Mouse (Mus musculus) cerebellum, adult 11 months (tissue): ENCODE measurements at regions not wholly inside any gene's neighbourhood (a gene's known extent, or its start where the extent isn't known, plus 50 kb on each side); places are given as distances from the start of the nearest gene placed in this dataset.
A peak's percentile ranks its signal among the peaks of the same experiment; 100 is the strongest.

Experiments
- DNase-seq: peaks from one replicate; pipeline ENCODE4 v3.0.0; 2022

DNA sequence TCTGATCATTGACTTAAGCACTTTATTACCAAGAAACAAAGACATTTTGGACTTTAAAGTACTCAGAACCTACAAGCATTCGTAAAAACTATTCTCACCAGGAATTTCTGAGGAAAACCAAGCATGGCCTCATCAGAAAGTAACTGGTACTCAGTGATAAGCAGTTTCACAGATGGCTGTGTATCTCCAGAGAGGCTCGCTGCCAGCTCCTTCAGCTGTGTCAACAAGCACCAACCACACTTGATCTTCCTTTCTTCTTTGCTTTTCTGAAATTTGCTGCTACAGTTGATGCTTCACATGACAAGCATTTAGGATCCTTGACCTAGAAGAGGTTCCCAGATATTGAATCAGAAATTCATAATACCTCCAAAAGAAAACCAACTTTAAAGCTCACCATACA lies 314.1 kb upstream of the Sptlc3 start:
- DNase-seq: peak; percentile 16

DNA sequence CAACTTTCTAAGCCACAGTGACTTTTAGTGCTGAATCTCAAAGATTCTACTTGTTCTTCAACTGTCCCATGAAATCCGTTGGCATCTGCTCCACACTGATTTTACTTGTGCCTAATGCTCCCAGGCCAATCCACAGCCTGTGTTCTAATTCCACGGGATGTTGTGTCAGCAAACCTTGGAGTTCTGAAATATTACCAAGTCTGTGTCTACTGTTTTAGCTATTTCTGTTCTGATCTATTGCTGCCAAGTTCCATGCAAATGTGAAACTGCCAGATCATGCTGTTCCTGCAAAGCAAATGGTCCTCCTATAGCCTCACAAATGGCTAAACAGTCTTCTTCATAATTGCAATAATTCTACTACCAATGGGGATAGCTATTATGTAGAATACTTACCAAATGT lies 295.4 kb upstream of the Sptlc3 start:
- peak; percentile 34 for DNase-seq

DNA sequence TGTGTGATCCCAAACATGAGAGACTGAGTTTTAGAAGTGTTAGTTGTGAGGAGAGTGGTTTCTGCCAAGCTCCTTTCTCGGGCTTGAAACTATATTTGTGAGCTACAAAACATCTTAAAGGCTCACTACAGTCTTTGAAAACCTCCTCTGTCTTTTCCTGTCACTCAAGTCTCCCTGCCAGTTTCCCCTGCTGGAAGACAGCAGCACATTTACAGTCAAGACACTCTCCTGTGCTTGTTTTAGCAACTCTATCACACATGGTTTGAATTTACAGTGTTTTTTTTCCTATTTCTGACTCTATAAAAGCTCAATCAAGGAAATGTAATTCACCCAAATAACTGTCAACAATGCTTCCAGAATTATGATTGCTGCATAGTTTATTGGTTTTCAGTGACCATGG lies 286.1 kb upstream of the Sptlc3 start:
- no peak for DNase-seq

DNA sequence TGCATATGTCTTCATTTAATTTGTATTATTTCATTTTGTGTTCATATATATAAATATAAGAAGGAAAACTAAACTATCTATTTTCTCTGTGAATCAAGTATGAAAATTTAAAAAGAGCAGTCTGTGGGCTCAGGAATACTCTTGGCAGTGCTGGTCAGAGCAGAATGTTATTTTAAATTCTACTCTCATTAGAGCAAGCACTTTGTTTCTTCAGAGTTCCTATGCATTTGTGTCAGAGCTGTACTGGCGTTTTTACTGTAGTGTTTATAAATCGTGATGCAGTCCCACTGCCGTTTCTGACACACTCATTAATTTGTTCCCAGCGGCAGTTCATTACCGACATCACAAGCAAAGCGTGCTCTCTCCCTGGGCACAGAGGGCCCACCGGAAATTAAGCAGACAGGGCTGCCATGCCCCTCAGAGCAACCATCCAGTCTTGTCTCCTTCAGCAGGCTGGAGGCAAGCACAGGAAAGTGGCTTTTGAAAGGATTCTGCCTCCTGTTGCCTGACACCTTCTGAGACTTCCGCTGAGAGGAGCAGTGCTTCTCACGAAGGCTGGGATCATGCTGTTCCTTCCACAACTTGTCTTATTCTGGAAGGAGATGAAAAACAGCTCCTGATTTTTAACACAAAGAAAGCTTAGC lies 272.8 kb upstream of the Sptlc3 start:
- no peak for DNase-seq

DNA sequence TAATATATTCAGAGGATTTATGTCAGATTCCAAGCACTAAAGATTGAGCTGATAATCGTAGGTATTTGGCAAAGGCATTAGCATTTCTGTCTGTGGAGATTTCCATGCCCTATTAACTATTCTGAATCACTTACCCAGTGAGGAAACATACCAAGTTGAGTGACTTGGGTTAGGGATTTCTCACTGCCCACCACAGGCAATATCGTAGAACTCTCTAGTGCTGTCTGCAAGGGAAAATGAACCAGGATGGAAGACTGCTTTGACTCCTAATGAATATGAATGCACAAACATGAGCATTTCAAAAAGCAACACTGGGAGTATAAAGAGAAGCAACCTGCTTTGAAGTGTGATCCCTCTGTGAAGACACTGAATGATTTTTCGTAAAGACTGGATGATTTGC lies 263.3 kb upstream of the Sptlc3 start:
- DNase-seq: no peak

DNA sequence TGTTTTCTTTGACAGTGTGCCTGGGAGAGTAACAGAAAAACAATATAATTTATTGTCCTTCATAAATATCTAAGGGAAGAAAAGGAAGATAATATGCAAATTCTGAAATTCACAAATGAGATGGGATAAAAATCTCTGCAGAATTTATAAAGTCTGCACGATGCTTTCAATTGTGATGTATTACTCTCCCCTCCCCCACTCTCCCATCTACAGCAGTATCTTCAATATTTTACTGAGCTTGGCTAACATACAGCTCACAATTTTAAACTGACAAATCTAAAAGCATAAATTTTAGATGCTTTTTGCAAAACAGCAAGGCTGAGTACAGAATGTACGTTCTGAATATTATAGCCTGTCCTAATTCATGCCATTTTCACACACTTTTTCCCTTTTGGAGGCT lies 243.6 kb upstream of the Sptlc3 start:
- DNase-seq: no peak

DNA sequence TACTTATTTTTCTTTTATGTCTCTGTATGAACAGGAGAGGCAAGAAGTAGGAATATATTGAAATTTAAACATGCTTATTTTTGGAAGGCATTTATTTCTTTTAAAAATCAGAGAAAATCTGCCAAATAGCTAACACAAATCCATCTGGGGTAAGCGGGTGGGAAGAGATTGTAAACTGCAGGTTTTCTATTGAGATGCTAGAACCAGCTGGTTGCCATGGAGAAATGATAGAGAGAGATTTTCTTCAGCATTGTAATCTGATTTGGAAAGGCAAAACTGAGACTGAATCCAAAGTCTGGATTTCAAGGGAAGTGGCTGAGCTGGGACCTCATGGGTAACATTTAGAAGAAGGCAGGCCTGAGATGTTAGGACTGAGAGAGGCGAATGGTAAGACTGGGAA lies 226.6 kb upstream of the Sptlc3 start:
- no peak for DNase-seq

DNA sequence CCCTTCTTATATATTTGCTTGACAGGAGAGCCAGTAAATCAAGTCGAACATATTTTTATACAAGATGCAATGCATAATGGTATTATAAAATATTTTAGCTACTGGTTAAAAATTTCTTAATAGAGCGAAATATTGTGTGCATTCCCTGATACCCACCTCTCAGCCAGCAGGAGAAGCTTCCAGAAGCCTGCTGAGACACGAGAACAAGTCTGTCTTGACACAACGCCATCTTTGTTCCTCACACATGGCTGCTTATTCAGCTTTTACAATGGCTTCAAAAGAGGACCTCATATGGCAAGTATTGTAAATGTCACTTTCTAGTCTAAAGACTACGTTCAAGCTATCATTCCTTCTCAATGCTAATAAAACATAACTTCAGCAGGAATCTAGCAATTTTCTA lies 217.1 kb upstream of the Sptlc3 start:
- peak; percentile 78 for DNase-seq

DNA sequence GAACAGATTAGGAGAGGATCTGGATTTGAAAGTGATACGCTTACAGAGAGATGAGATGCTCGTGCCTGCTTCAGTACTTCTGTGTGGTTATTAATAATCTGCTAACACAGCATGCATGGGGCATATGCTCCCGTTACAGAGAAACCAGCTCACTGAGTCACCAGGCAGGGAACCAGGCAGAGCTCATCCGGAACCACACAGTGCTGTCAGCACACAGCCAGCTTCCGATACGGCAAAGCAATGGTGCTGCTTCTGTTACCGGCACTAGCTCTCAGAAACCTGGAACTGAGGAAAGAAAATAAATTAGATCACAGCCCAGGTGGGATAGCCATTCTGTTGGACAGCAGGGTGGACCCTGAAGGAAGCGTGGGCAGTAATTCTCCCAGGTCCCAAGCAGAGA lies 216.1 kb upstream of the Sptlc3 start:
- DNase-seq: peak; percentile 89

DNA sequence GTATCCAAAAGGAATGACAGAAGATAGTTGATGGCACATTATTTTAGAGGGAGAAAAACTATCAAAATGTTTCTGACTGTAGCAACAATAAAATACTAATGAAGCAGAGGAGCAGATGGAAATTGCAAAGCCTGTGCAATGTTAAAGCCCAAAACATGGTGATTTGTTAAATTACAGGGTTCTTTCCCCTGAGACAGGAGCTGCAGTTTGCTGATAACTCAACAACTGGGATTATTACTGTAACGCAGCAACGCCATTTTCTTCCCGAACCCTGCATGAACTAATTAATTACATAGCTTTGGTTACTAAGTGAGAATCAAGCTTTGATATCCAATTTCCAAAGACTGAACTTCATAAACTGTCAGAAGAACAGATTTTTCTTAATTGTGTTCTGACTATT lies 212.7 kb upstream of the Sptlc3 start:
- no peak for DNase-seq

DNA sequence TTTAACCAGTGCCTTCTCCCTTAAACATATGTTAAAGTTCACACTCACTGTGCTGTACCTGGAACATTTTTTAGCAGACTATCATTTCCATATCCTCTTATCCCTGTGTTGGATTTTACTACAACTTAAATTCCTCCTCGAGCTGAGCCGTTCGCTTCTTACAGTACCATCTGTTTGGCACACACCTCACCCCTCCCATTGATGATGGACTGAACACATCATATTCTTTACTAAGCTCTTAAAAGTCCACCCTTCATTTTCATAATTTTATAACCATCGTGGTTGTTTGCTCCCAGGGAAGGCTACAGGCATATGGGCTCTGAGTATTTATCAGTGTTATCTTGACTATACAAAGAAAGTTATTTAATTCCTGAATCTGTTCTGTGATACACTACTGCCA lies 209.4 kb upstream of the Sptlc3 start:
- no peak for DNase-seq

DNA sequence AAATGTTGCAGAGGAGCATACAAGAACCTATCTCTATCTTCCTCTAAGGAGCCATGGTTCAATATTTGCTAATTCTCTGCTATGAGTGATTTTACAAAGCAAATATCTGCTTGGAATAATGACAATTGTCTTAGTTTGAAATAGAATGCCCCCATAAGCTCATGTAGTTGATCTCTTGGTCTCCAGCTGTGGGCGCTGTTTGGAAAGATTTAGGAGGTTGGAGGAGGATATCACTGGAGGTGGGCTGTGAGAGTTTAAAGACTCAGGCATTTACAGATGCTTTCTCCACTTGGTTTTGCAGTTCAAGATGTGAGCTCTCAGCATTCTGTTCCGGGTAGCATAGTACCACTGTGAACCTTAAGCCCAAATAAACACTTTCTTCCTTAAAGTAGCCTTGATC lies 207.3 kb upstream of the Sptlc3 start:
- DNase-seq: no peak

DNA sequence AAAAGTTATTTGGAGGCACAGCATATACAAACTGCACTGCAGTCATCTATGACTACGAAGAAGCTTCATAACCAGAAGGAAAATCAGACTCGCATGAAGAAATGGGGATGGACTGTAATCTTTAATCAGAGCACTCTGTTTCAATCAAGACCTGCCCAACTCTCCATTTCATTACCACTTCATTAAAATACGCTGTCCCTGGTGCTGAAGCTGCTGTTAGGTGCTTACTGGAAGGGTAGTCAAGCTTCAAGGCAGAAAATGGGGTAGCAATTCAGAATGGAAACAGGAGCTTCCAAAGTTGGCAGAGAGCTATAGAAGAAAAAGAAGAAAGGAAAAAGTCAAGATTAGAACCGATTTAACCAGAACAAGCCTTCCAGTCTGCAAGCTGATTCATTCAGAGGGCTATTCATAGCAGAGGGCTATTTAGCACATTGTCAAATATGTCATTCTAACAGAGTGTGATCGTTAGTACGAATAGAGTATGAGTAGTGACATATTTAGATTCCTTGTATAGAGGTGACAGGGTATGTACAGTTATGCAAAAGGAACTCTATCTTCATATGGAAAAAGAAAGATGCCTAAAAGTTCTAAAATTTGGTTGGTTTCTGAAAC lies 195.1 kb upstream of the Sptlc3 start:
- DNase-seq: no peak

DNA sequence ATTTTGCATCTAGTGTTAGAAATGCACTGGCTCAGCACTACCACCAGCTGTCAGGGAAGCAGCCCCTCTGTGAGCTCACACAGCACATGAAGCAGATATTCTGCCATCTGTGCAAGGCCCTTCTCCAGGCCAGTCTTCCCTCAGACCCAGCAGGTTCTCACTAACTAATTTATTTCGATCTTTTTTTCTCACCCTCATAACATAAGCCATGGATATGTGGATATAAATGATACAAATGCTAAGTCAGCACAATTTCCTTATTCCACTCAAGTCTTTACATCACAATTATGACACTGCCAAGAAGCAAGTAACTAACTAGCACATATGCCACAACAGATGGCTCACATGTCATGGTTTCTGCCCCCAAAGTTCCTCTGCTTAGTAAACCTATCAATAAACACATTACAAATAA lies 182.3 kb upstream of the Sptlc3 start:
- peak; percentile 85 for DNase-seq

DNA sequence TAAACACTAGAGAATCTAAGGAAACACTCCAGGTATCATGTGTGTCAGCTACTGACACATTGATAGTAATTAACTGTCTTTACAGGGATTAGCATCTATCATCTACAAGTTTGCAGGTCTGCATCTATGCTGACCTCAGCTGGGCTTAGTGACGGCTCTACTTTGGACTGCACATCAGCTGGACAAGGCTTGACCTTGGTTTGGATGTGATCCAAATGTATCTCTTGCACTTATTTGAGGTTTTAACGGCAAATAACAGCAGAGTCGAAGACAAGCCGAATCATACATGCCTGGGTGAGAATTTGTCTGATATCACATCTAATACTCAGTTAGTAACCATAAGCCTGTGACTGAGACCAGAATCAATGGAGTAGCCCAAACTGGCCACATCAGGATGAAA lies 181.7 kb upstream of the Sptlc3 start:
- no peak for DNase-seq

DNA sequence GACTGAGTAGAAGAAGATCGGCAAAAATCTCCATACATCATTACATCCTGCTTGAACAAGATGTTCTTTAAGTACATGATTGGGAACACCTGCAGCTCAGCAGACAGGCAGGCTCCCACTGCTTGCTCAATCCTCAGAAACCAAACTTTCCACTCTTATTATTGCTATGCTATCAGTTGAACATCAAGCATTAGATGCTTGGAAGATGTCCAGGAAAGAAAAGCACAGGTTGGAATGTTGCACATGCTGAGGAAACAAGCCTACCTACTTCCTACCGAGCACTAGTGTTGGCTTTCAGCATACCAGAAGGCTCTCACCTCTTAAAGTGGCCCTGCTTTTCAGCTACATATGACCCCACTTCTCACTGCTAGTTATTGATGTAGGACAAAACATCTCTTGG lies 171.2 kb upstream of the Sptlc3 start:
- no peak for DNase-seq

DNA sequence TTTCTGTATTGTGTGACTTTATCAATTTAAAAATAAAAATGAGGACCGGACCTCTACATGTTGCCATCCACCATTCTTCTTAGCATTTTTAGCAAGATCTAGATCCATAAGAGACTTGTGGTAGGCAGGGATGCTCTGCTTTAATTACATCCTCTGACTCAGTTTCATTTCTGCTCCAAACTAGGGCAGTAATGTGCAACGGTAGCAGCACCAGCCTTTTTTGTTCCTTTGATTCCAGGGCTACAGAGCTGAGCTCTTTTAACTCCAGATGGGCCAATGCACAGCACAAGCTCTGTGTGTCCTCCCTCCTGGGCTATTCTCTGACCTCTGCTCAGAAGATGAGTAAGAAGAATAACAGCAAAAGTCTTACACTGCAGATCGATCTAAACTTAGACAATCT lies 168.2 kb upstream of the Sptlc3 start:
- DNase-seq: no peak

DNA sequence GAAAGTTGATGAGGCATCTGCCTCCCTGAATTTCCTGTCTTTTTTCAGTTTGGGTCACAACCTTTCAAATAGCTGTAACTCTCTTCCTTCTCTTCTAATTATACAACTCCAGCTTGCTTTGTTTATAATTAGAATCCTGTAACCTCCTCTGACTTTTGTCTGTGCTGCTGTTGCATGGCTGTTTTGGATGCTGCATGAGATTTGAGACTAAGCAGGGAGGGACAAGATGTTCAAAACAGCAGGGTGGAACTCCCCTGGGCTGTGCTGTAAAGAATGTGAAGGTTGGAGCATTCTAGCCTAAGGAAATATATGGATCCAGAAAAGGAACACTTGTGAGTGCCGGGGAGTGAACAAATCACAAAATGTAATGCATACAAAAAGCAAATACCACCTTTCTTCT lies 159.0 kb upstream of the Sptlc3 start:
- DNase-seq: no peak

DNA sequence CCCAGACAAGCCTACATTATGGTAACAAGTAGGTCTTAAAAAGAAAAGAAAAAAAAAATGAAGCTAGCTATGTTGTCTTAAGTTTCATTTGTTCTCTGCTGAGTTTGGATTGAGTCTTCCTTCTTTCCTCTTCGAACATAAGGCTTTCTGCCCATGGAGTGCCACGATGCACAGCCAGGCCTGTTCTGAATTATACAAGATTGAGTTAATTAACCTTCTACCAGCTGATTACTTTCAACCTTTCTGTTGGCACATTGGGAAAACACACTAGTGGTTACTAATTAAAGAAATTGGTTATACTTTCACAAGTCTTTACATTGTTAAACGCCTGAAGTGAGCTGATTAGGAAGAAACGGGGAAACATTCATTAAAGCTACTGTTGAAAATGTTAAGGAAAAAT lies 155.5 kb upstream of the Sptlc3 start:
- DNase-seq: no peak

DNA sequence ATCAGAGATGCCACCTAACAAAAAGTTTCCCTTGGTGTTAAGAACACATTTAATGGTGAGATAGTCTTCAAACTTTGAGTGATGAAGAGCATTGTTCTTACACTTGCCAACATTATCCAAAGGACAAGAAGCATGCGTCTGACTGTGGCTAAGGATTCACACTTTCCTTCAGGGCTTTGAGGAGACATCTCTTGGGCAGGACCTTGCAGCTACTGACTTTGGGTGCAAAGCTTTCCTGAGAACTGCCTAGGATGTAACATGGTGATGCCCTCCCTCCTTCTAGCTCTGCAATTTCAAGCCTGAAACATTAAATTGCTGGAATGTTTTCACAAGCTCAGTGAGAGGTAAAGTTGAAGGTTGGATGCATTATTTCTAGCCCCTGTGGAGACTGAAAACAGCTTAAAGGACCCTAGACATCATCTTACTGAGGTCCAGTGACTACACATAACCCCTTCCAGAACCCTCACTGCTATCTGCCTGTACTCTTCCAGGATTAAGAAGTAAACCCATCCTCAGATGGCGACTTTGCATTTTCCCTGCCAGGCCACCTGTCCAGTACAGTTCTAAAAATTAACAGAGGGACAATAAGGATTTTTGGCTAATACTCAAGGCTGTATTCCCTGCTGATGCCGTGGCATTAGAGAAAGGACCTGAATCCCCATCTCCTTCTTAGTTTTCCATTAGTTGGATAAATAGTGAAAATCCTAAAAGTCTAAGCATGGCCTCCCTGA lies 137.3 kb upstream of the Sptlc3 start:
- DNase-seq: peak; percentile 75

DNA sequence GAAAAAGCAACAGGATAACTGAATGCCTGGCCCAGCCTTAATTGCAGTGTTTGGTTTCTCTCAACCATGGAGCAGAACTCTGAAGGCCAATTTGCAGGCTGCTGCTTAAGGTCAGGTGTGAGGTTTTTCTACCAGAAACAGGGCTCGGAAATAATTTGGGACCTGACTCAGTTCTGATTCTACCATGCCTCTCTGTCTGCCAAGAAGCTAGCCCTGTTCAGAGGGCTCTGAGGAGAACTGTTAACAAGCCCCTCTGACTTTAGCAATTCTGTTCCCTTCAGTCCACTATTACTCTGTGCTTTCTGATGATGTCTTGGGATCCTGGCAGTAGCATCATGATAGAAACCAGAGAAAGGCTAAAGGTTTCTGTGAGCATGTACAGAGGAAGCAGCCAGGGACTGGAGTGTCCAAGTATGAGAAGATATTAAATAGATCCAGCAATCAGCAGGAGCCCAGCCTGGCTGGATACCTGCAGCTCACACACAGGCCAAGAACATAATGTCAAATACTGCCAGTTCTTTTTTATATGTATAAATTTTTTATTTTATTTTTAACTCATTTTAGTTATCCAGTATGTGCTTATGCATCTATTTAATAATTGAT lies 131.4 kb upstream of the Sptlc3 start:
- DNase-seq: peak; percentile 46

DNA sequence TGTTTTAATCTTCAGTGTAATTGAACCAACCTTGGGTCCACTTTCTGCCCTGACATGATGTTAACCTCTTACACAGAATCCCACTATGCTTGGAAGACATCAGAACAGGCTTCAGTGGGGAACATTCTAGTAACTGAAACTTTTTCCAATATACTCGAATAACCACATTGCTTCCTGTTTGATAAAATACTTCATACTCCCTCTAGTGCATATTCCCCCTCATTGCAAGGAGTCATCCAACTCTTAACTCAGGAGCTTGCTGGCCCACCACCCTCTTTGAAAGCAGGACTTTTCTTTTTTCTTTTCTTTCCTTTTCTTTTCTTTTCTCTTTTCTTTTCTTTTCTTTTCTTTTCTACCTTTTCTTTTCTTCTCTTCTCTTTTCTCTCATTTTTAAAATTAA lies 123.6 kb upstream of the Sptlc3 start:
- DNase-seq: no peak

DNA sequence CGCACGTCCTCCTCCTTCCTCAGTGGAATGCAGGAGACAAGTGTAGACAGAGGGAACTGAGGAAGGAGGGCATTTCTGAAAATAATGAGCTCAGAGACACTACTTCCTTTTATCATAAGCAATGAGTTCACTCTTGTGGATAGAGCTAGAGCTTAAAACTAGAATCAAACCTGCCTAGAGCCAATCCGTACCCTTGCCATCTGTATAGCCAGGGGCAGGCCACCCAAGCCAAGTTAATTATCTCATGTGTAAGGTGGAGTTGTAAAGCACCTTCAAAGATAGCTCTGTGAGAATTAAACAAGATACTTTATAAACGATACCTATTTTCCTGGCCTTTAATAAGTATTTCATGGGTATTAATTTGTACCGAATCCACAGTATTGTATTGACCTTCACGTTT lies 113.4 kb upstream of the Sptlc3 start:
- DNase-seq: no peak

DNA sequence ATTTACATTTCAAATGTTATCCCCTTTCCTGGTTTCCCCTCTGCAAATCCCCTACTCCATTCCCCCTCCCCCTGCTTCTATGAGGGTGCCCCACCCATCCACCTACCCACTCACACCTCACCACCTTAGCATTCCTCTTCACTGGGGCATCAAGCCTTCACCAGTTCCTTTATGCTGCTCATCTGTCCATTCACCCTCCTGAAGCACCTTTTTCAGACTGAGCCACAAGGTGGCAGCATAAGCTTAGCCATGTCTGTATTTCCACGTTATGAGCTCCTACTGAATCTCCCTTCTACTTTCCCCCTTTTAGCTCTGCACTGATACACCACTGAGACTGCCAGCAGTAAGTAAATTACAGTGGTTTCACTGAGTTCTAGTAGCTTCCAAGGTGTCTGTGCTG lies 112.1 kb upstream of the Sptlc3 start:
- DNase-seq: peak; percentile 85
